ENCODE assay signal across 20 mouse cellular contexts in the genomic region with DNA sequence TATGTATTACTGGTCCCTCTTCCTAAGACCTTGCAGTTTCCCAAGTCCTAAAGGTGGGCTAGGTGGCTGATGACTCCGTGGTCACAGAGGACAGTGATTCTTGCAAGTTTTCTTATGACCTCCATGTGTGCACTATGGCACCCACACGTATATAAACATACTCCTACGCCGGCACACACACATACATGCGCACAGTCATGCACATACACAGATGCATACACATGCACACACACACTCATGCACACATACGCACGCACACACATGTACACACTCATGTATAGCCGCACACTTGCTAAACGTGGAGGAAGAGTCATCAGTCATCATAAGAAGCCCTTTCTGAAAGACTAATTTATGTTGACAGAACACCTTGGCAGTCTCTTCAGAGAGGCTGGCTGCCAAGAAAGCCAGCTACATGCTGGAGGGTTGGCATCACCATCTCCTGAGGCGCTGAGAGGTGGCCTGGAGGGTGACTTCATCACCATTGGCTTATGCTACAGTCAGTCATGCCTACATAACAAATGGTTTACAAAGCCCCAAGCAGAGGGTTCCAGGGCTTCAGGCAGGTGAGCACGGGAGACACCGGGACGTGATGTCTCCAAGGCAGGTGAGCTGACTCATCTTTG. TPM values are rescaled to one million over a fixed set of nuclear protein-coding genes. Genes with fewer than 3 reads are reported as not detected.
DNase-seq lines count a peak whose midpoint lies in the region; TF ChIP-seq lines count a peak whose summit lies in the region.
"Had no signal": no experiment of that assay in that cellular context is flagged by ENCODE, and none has a peak within 500 bp of the region (broad histone marks: within the 10 kb centered on the region; RNA-seq: fewer than 3 reads in every experiment).

No protein-coding gene starts in this region.

- H3K27me3 ChIP-seq in thymus, adult 2 months (ENCODE audit: control insufficient read depth, insufficient read depth, low read length): no peaks in the 10 kb centered on the region
- H3K27me3 ChIP-seq: limb, embryonic 12.5 days had no signal

- H3K27ac ChIP-seq in thymus, adult 2 months (ENCODE audit: control insufficient read depth, insufficient read depth, low read length): no peak overlapping the region
- H3K27ac ChIP-seq: forebrain, embryonic 13.5 days; kidney, postnatal 0 days; limb, embryonic 12.5 days; lung, embryonic 15.5 days; midbrain, embryonic 10.5 days; neural tube, embryonic 12.5 days had no signal

- WGBS in thymus, adult 2 months: 94% methylated on average over 13 of the region's 13 CpGs

- no peak for TF ChIP-seq CTCF in thymus, adult 2 months (IDR thresholded peaks at IDR 0.05; ENCODE audit: borderline replicate concordance, control insufficient read depth, extremely low read depth, insufficient read depth, low read length, poor library complexity)

- intact Hi-C loops in heart, postnatal 25 days (cut with DNase I): no loop called here

- no peaks in the 10 kb centered on the region for H3K4me1 ChIP-seq in thymus, adult 2 months (replicated peaks; ENCODE audit: control insufficient read depth, insufficient read depth, low read length)
- H3K4me1 ChIP-seq: forebrain, embryonic 13.5 days; limb, embryonic 12.5 days; lung, embryonic 15.5 days; midbrain, embryonic 10.5 days; neural tube, embryonic 12.5 days had no signal

- H3K36me3 ChIP-seq in thymus, adult 2 months (ENCODE audit: control insufficient read depth, insufficient read depth, low read length): no peaks in the 10 kb centered on the region
- H3K36me3 ChIP-seq: limb, embryonic 12.5 days; lung, embryonic 15.5 days; midbrain, embryonic 10.5 days; neural tube, embryonic 12.5 days had no signal

- TF ChIP-seq POLR2A in thymus, adult 2 months (IDR thresholded peaks at IDR 0.05; ENCODE audit: control insufficient read depth, extremely low read depth, insufficient read depth, low read length, poor library complexity): no peak

- DNase-seq in heart, adult 11 months: peak; percentile 78
- DNase-seq in heart, postnatal 25 days (ENCODE audit: low spot score): no peak
- DNase-seq in adipocyte (ENCODE audit: low spot score): peak; percentile 5
- peak; percentile 23 for DNase-seq in cerebellum, adult 8-10 months
- DNase-seq in cerebellum, postnatal 25 days: peak; percentile 58 to 74
- no peak for DNase-seq in thymus, adult 2 months
- DNase-seq in kidney, postnatal 4 days: no peak
- DNase-seq: adrenal gland, postnatal 14 days; gastrocnemius, postnatal 10 days; heart, postnatal 14 days; kidney, adult 8-10 months; layer of hippocampus, postnatal 36 days; thymus, postnatal 14 days had no signal

- H3K4me3 ChIP-seq in thymus, adult 2 months (ENCODE audit: control insufficient read depth, insufficient read depth, low read length): no peak overlapping the region
- H3K4me3 ChIP-seq: forebrain, embryonic 13.5 days; limb, embryonic 12.5 days; lung, embryonic 15.5 days; midbrain, embryonic 10.5 days; myocyte; neural tube, embryonic 12.5 days had no signal

RNA-seq across cellular contexts. Expression of a gene that starts 21.3 kb away (rescaled TPM):
- total RNA-seq in heart, postnatal 25 days (2021): 1 to 10 TPM in 1 of 2 experiments, under 1 TPM in 1; 0.92 to 1.1 TPM
- 9.3 and 12.0 TPM in 2 replicates for polyA plus RNA-seq in thymus, adult 2 months (2012; rRNA removed)

Comparison
In these comparisons a context has a peak if more than half of its experiments do, and no peak if none do; other contexts are left out.
1. DNase-seq: peak in heart, adult 11 months (single experiment), adipocyte (single experiment), cerebellum, adult 8-10 months (single experiment) and cerebellum, postnatal 25 days (2 of 2); none in heart, postnatal 25 days (single experiment), thymus, adult 2 months (single experiment) and kidney, postnatal 4 days (0 of 2).